Mouse (Mus musculus) megakaryocyte, embryonic 14.5 days (primary cell): Measurements from ENCODE around the gene Psmb8.

Experiments used
- FLI1 ChIP-seq: IDR thresholded peaks from 2 replicates; pipeline ENCODE4 v1.6.1; 2012; ENCODE audit warnings: low read length, inconsistent platforms, mixed read lengths
- GATA1 ChIP-seq: IDR thresholded peaks from 3 replicates; pipeline ENCODE4 v1.6.1; 2012; ENCODE audit warnings: mixed read lengths, low read length, inconsistent platforms, borderline replicate concordance

DNA sequence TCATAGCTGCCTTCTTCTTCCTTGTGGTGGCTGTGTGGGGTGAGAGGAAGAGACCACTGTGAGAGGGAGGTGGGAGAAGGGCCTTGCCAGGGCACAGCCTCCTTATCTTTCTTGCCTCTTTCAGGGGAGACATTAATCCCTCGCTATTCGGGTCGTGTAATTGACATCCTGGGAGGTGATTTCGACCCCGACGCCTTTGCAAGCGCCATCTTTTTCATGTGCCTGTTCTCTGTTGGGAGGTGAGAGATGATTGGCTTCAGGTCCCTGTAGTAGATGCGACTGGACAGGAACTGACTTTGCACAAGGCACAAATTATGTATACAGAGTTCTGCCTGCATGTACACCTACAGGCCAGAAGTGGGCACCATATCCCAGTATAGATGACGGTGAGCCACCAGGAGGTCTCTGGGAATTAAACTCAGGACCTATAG lies 8.2 kb downstream of the Psmb8 start:
- no peak for TF ChIP-seq GATA1
- no peak for TF ChIP-seq FLI1
